Mouse (Mus musculus) forebrain, embryonic 16.5 days (tissue): Measurements from ENCODE around the gene Podn. TPM values are rescaled to one million over a fixed set of nuclear protein-coding genes. Genes with fewer than 3 reads are reported as not detected.

Experiments
- ATAC-seq: fragments of 200-750 bp; cut with Nextera tagmentation; 2 replicates; pipeline ENCODE4 v1.8.0; 2017; ENCODE audit warnings: mild to moderate bottlenecking, moderate library complexity
- H3K27ac ChIP-seq: fragments of 300-500 bp; sonication (generic); 2 replicates; pipeline ENCODE4 v1.5.1; 2014; ENCODE audit warnings: low read length, control low read depth
- H3K27me3 ChIP-seq: fragments of 300-500 bp; sonication (generic); replicated peaks from 2 replicates; pipeline ENCODE4 v1.6.1; 2014; ENCODE audit warnings: low read length; ENCODE audit not compliant: control insufficient read depth, insufficient read depth
- H3K36me3 ChIP-seq: fragments of 300-500 bp; sonication (generic); 2 replicates; pipeline ENCODE4 v1.6.1; 2014; ENCODE audit not compliant: control insufficient read depth, insufficient read depth
- H3K4me1 ChIP-seq: fragments of 300-500 bp; sonication (generic); replicated peaks from 2 replicates; pipeline ENCODE4 v1.6.1; 2014; ENCODE audit warnings: low read length; ENCODE audit not compliant: control insufficient read depth, insufficient read depth
- H3K4me2 ChIP-seq: fragments of 300-500 bp; sonication (generic); 2 replicates; pipeline ENCODE4 v1.6.1; 2014; ENCODE audit warnings: mild to moderate bottlenecking, low read length, control low read depth
- H3K4me3 ChIP-seq: fragments of 300-500 bp; sonication (generic); replicated peaks from 2 replicates; pipeline ENCODE4 v1.5.1; 2014; ENCODE audit warnings: mild to moderate bottlenecking, low read length, control low read depth
- H3K9ac ChIP-seq: fragments of 300-500 bp; sonication (generic); replicated peaks from 2 replicates; pipeline ENCODE4 v1.6.1; 2014; ENCODE audit warnings: low read depth, low read length, control low read depth
- H3K9me3 ChIP-seq: fragments of 300-500 bp; sonication (generic); 2 replicates; pipeline ENCODE4 v1.6.1; 2016; ENCODE audit warnings: low read length; ENCODE audit not compliant: control insufficient read depth
- WGBS: fragments of 180-500 bp; shearing (Covaris S2); extraction: QIAGEN DNeasy Blood & Tissue Kit; methylation state at CpG from one replicate; pipeline ENCODE4 v1.1.7; 2014; 5-methylcytosine and 5-hydroxymethylcytosine counted together
- polyA plus RNA-seq: library from polyadenylated mRNA; unstranded; fragments of >200 nt; fragmentation: Nextera tagmentation; extraction: Ambion mirVana; gene quantifications from 2 replicates; pipeline ENCODE4 v1.2.1, GENCODE M21; 2015

The Podn gene
- polyA plus RNA-seq, 1 experiment from 2014 or later: 0.35 TPM

- H3K4me3 ChIP-seq: no peak overlapping the region
- 86% methylated on average over 10 of the region's 10 CpGs for WGBS
- no peak for ATAC-seq
Observed at GRCm38 (mm10) chr4:108058166-108058565, 38.1 kb downstream of the Podn start.

GRCm38 (mm10) chr4:108057247-108057646 is 39.0 kb downstream of the Podn start:
- H3K36me3 ChIP-seq: peaks cover 6% of the 10 kb centered on the region
- no peak for ATAC-seq

More at GRCm38 (mm10) chr4:108058166-108058565, 38.1 kb downstream of the Podn start:
- Histone ChIP-seq H3K4me2 (no peak overlapping the region), H3K9ac (no peak overlapping the region), H3K36me3 (peaks cover 11% of the 10 kb centered on the region), H3K9me3 (no peaks in the 10 kb centered on the region), H3K4me1 (peaks cover 6% of the 10 kb centered on the region; the same call in 1 of the 2 replicates), H3K27ac (no peak overlapping the region), H3K27me3 (no peaks in the 10 kb centered on the region)

DNA sequence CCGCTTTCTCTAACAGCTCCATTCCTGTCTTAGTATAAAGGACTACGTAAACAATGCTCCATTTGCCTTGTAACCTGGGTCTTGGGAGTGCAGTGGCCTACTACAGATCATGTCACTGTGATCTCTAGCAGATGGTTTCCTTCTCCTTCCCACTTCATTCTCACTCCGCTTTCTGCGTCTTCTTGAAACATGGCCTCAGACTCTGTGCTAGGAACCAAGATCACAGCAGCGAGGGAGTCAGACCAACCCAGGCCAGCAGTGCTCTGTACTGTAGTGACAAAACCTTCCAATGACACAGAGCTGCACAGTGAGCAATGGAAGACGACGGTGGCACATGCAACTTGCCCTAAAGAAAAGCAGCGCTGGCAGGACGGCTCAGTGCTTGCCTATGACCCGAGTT is 40.4 kb downstream of the Podn start:
- Histone ChIP-seq H3K4me2 (no peak overlapping the region), H3K27me3 (no peaks in the 10 kb centered on the region), H3K36me3 (peaks cover 5% of the 10 kb centered on the region), H3K27ac (no peak overlapping the region), H3K4me3 (no peak overlapping the region), H3K9ac (no peak overlapping the region), H3K9me3 (no peaks in the 10 kb centered on the region), H3K4me1 (peaks cover 16% of the 10 kb centered on the region)
- no peak for ATAC-seq
- WGBS: 94% methylated on average over 10 of the region's 10 CpGs

More at GRCm38 (mm10) chr4:108057247-108057646, 39.0 kb downstream of the Podn start:
- Histone ChIP-seq H3K4me3 (no peak overlapping the region), H3K4me2 (no peak overlapping the region), H3K9me3 (no peaks in the 10 kb centered on the region), H3K27ac (no peak overlapping the region), H3K27me3 (no peaks in the 10 kb centered on the region), H3K9ac (no peak overlapping the region), H3K4me1 (peaks cover 6% of the 10 kb centered on the region; the same call in 1 of the 2 replicates)
- 95% methylated on average over 2 of the region's 2 CpGs for WGBS

DNA sequence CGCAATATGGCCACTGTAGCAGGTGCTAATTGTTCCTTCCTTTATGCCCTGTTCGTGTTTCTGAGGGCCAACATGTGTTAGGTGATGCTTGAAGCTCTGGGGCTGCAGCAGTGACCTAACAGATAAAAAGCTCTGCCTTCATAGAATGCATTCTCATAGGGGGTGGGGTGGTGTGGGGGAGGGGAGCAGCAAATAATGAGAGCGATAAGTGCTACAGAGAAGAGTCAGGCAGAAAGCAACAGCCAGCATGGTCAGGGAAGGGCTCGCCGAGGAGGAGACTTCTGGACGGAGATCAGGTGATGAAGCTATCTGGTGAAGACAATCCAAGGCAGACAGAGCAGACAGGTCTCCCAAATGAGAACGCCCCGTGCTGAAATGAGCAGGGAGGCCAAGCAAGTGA is 43.6 kb downstream of the Podn start:
- 84% methylated on average over 8 of the region's 8 CpGs for WGBS
- ATAC-seq: no peak
- H3K4me3 ChIP-seq: no peak overlapping the region
- H3K27ac ChIP-seq: no peak overlapping the region
- H3K4me2 ChIP-seq: no peak overlapping the region
- no peak overlapping the region for H3K9ac ChIP-seq
- no peaks in the 10 kb centered on the region for H3K9me3 ChIP-seq
- H3K4me1 ChIP-seq: peaks cover 12% of the 10 kb centered on the region
- H3K27me3 ChIP-seq: no peaks in the 10 kb centered on the region
- peaks cover 5% of the 10 kb centered on the region for H3K36me3 ChIP-seq

- Histone ChIP-seq H3K36me3 (peaks cover 5% of the 10 kb centered on the region), H3K27me3 (no peaks in the 10 kb centered on the region)
- WGBS: 50% methylated on average over 10 of the region's 10 CpGs
Observed at GRCm38 (mm10) chr4:108051687-108052274, 44.5 kb downstream of the Podn start.

DNA sequence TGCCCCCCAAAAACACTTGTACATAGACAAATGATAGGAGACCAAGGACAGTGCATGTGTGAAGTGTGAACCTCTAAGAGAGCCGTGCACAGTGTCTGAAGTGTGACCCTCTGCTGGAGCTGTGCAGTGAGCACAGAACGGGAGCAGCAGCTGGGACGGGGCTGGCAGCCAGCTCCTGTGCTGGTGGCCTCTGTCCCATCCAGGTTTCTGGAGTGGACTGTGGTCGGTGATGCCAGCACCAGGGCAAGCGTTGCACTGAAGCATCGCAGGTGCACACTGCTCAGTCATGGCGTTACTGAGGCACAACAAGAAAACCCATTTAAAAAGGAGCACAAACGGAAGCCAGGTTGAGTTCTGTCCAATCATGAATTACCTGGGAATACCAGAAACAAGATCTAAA is 50.1 kb downstream of the Podn start:
- ATAC-seq: no peak
- H3K27me3 ChIP-seq: no peaks in the 10 kb centered on the region
- H3K36me3 ChIP-seq: no peaks in the 10 kb centered on the region; the same call in 1 of the 2 replicates
- H3K27ac ChIP-seq: no peak overlapping the region
- no peak overlapping the region for H3K9ac ChIP-seq
- no peaks in the 10 kb centered on the region for H3K9me3 ChIP-seq
- no peak overlapping the region for H3K4me3 ChIP-seq
- H3K4me1 ChIP-seq: peaks cover 3% of the 10 kb centered on the region
- no peak overlapping the region for H3K4me2 ChIP-seq
- 79% methylated on average over 8 of the region's 8 CpGs for WGBS

More at GRCm38 (mm10) chr4:108051687-108052274, 44.5 kb downstream of the Podn start:
- H3K9me3 ChIP-seq: no peaks in the 10 kb centered on the region
- H3K27ac ChIP-seq: peak overlapping the region; percentile 73
- peak; percentile 88 for ATAC-seq
- H3K4me3 ChIP-seq: no peak overlapping the region
- no peak overlapping the region for H3K4me2 ChIP-seq
- peaks cover 12% of the 10 kb centered on the region for H3K4me1 ChIP-seq
- no peak overlapping the region for H3K9ac ChIP-seq

GRCm38 (mm10) chr4:108045136-108046107 is 50.8 kb downstream of the Podn start:
- Histone ChIP-seq H3K4me1 (no peaks in the 10 kb centered on the region), H3K27ac (no peak overlapping the region), H3K36me3 (no peaks in the 10 kb centered on the region; the same call in 1 of the 2 replicates), H3K4me2 (no peak overlapping the region), H3K4me3 (no peak overlapping the region), H3K27me3 (no peaks in the 10 kb centered on the region), H3K9ac (no peak overlapping the region), H3K9me3 (no peaks in the 10 kb centered on the region)
- WGBS: 78% methylated on average over 19 of the region's 19 CpGs
- no peak for ATAC-seq

DNA sequence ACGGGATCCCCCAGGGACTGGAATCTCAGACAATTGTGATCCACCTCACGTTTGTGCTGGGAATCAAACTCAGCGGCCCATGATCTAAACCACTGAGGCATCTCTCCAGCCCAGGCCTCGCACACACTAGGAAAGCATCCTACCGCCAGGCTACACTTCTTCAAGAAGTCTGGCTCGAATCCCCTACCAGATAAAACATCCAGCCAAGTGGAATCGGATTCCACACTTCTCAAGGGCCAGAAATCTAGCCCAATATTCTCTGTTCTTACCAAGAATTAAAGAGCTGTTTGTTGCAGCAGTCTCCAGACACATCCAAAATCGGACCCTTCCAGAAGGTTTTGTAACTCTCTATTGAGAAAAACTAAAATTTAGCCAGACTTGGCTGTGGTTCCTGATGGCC is 59.2 kb downstream of the Podn start:
- no peak overlapping the region for H3K4me3 ChIP-seq
- ATAC-seq: no peak; the same call in 1 of the 2 replicates
- no peak overlapping the region for H3K27ac ChIP-seq
- no peaks in the 10 kb centered on the region for H3K36me3 ChIP-seq
- WGBS: 55% methylated on average over 8 of the region's 8 CpGs
- no peak overlapping the region for H3K9ac ChIP-seq
- H3K4me2 ChIP-seq: no peak overlapping the region
- H3K27me3 ChIP-seq: 0 out of 2 replicates have a peak, but pooled peaks cover 4% of the 10 kb centered on the region
- no peaks in the 10 kb centered on the region for H3K9me3 ChIP-seq
- peaks cover 3% of the 10 kb centered on the region; the same call in 1 of the 2 replicates for H3K4me1 ChIP-seq

DNA sequence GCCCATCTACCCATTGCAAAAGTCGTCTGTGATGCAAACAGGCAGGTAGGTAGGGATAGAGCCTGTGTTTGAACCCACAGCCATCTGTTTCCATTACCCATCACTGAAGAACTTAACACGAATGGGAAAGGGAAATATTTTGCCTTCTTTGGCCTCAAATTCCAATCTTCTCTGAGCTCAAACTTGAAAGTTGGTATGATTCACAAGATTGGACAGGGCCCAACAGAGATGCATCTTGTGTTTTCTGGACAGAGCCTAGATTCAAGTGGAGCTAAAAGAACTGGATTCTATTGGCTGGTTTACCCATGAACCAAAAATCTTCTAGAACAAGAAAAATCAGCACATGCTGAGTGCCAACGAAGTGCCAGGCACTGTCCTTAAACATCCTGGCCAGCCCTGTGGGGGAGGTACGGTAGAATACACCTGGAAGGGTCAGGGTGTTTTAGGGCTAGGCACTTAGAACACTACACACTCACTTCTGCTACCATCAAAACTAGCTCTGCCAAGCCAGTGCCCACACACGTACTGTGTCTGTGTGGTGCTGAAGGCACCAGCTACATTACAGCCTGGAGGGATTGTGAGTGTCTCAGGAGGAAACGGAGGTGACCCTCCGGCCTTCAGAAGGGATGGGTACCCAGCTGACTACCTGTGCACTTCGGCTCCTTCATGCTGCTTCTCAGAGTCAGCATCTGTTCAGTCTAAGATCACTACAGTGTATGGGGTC is 63.0 kb downstream of the Podn start:
- peaks cover 17% of the 10 kb centered on the region; the same call in 1 of the 2 replicates for H3K27me3 ChIP-seq
- H3K27ac ChIP-seq: no peak overlapping the region
- H3K4me1 ChIP-seq: peaks cover 15% of the 10 kb centered on the region
- H3K36me3 ChIP-seq: no peaks in the 10 kb centered on the region
- 82% methylated on average over 8 of the region's 8 CpGs for WGBS
- H3K9me3 ChIP-seq: no peaks in the 10 kb centered on the region
- no peak overlapping the region for H3K4me2 ChIP-seq
- ATAC-seq: no peak
- H3K4me3 ChIP-seq: no peak overlapping the region
- H3K9ac ChIP-seq: no peak overlapping the region
